Mouse (Mus musculus) G1E (cell line): ENCODE results near the gene Zc3h13.

ENCODE experiments used
- CTCF ChIP-seq: IDR thresholded peaks from 2 replicates; pipeline ENCODE4 v1.5.1; 2012; ENCODE audit warnings: low read depth, low read length, inconsistent platforms, mixed read lengths
- GATA2 ChIP-seq: IDR thresholded peaks from 2 replicates; pipeline ENCODE4 v1.6.1; 2012; ENCODE audit warnings: low read depth, low read length, inconsistent platforms, borderline replicate concordance
- TAL1 ChIP-seq: conservative IDR thresholded peaks from 2 replicates; pipeline ENCODE4 v1.6.1; 2012; ENCODE audit warnings: low read depth, low read length, inconsistent platforms, mixed read lengths

DNA sequence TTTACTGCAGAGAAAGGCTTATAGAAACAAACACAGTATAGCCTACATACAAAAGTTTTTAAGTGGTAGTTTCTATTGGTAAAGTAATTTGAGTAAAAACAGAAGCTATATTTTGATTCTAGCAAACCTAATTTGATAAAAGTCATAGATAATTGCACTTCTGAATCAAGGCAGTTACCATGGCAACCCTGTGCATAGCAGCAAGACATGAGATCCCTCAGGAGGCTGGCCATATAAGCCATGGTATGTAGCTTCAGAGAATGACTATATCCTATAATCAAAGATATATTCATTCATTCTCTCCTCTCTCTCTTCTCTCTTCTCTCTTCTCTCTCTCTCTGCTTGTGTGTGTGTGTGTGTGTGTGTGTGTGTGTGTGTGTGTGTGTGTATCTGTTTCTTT lies 23.7 kb downstream of the Zc3h13 start:
- TF ChIP-seq CTCF: no peak
- no peak for TF ChIP-seq GATA2
- no peak for TF ChIP-seq TAL1
